Mouse (Mus musculus): ENCODE measurements around the gene Iqcj. TPM values are rescaled to one million over a fixed set of nuclear protein-coding genes. Genes with fewer than 3 reads are reported as not detected.
"Not testable (repeated sequence)": the region's sequence is repeated elsewhere in the genome, so short reads cannot be mapped to it uniquely, and the experiment has no call there.

The Iqcj gene
- polyA plus RNA-seq, 1 experiment from 2014 or later = not detected

DNA sequence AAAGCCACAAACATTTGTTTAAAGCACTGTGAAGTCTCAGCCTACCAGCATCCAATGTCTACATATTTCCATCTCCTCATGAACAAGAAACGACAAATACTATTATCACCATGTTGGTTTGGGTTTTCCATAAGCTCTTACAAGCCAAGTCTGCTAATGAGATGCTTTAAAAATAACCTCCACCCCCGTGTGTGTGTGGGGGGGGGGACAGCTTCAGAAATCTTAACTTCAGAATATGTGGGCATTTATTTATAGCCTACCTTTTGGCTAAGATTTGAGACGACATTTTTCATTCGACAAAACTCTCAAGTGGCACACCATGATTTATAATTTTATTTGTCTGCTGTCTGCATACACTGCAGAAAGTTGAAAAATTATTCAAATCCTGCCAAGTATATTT is 185.4 kb downstream of the Iqcj start:
- no peaks in the 10 kb centered on the region for H3K4me1 ChIP-seq (ENCODE audit: insufficient read depth)
- H3K36me3 ChIP-seq (replicated peaks; ENCODE audit: insufficient read depth, low read length) = no peaks in the 10 kb centered on the region
- ATAC-seq (no peak), DNase-seq (no peak)
- 59% methylated on average over 4 of the region's 4 CpGs for WGBS (ENCODE audit: insufficient replicate concordance)
- no peak overlapping the region for H3K4me3 ChIP-seq (ENCODE audit: low read depth, low read length)
- H3K9me3 ChIP-seq (ENCODE audit: low read length) = no peaks in the 10 kb centered on the region
- H3K9ac ChIP-seq (replicated peaks) = no peak overlapping the region
- H3K27ac ChIP-seq (ENCODE audit: low read depth) = no peak overlapping the region
- TF ChIP-seq CTCF (IDR thresholded peaks at IDR 0.05; ENCODE audit: low read depth) (no peak), EP300 (IDR thresholded peaks at IDR 0.05; ENCODE audit: low read depth) (no peak)
- no peaks in the 10 kb centered on the region for H3K27me3 ChIP-seq (ENCODE audit: insufficient read depth, low read length)
- no peak overlapping the region for H3K4me2 ChIP-seq (ENCODE audit: low read depth, low read length)

DNA sequence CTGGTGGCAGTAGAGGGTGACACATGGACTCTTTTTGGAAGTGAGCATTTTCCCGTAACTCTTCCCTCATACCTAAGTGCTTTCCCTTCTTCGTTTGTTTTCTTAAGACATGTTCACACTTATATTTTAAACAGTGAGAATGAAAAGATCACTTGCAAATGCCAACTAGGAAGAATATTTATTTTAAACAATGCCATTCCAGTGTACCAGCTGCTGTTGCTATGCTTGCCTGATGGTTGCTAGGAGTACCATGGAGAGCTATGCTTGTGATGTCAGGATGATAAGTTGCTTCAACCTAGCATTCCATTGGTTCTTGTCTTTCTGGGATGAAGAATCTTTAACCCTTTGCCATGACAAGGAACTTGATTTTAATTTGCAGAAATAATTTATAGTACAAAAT is 193.0 kb downstream of the Iqcj start:
- TF ChIP-seq CTCF (IDR thresholded peaks at IDR 0.05; ENCODE audit: low read depth) (no peak), EP300 (IDR thresholded peaks at IDR 0.05; ENCODE audit: low read depth) (no peak)
- DNase-seq (no peak), ATAC-seq (no peak)
- H3K27ac ChIP-seq (ENCODE audit: low read depth) = no peak overlapping the region
- H3K27me3 ChIP-seq (ENCODE audit: insufficient read depth, low read length) = no peaks in the 10 kb centered on the region
- no peak overlapping the region for H3K9ac ChIP-seq (replicated peaks)
- H3K4me1 ChIP-seq (ENCODE audit: insufficient read depth) = no peaks in the 10 kb centered on the region
- WGBS (ENCODE audit: insufficient replicate concordance) = 84% methylated on average over 2 of the region's 2 CpGs
- no peak overlapping the region for H3K4me2 ChIP-seq (ENCODE audit: low read depth, low read length)
- no peaks in the 10 kb centered on the region for H3K36me3 ChIP-seq (replicated peaks; ENCODE audit: insufficient read depth, low read length)
- H3K9me3 ChIP-seq (ENCODE audit: low read length) = no peaks in the 10 kb centered on the region
- no peak overlapping the region for H3K4me3 ChIP-seq (ENCODE audit: low read depth, low read length)

- H3K27ac ChIP-seq (ENCODE audit: low read depth) = no peak overlapping the region
- WGBS (ENCODE audit: insufficient replicate concordance) = 77% methylated on average over 4 of the region's 4 CpGs
- no peak for DNase-seq
- H3K27me3 ChIP-seq (ENCODE audit: insufficient read depth, low read length) = no peaks in the 10 kb centered on the region
- no peak for ATAC-seq
- no peaks in the 10 kb centered on the region for H3K4me1 ChIP-seq (ENCODE audit: insufficient read depth)
- H3K4me3 ChIP-seq (ENCODE audit: low read depth, low read length) = no peak overlapping the region
- H3K9me3 ChIP-seq (ENCODE audit: low read length) = no peaks in the 10 kb centered on the region
- H3K4me2 ChIP-seq (ENCODE audit: low read depth, low read length) = no peak overlapping the region
- no peak for TF ChIP-seq CTCF (IDR thresholded peaks at IDR 0.05; ENCODE audit: low read depth)
- TF ChIP-seq EP300 (IDR thresholded peaks at IDR 0.05; ENCODE audit: low read depth) = no peak
- H3K36me3 ChIP-seq (replicated peaks; ENCODE audit: insufficient read depth, low read length) = no peaks in the 10 kb centered on the region
- no peak overlapping the region for H3K9ac ChIP-seq (replicated peaks)
These were observed 200.1 kb downstream of the Iqcj start for GRCm38 (mm10) chr3:68092108-68092507.

DNA sequence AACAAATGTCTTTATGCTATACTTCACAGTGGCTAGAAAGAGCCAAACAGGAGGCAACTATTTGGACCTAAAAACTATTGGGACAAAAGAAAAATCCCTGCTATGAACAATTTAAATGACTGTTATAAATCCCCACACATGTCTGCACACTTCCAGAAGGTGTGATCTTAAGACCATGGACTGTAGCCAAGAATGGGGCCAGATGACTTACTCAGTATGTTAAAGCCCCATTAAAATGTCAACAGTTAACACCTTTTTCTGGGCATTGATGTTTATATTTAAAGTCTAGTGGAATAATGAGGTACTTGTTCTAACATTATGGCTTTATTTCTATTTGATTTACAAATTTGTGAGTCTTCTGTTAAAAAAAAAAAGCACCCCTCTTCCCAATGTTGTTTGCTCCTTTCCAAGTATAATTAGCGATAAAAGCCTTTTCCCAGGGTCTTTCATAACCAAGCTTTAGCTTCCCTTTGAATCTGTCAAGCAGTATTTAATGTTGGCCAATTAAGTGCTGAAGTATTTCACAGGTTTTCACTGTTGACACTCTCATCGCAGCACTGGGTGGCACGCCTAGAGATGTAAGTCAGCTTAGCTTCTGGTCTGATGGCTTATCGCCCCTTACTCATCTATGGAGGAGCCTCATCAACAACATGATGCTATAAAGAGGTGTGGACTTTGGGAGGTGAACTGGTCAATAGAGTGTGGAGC is 204.9 kb downstream of the Iqcj start:
- H3K27me3 ChIP-seq (ENCODE audit: insufficient read depth, low read length) = no peaks in the 10 kb centered on the region
- TF ChIP-seq EP300 (IDR thresholded peaks at IDR 0.05; ENCODE audit: low read depth) (no peak), CTCF (IDR thresholded peaks at IDR 0.05; ENCODE audit: low read depth) (no peak)
- H3K9me3 ChIP-seq (ENCODE audit: low read length) = no peaks in the 10 kb centered on the region
- DNase-seq = no peak
- no peak overlapping the region for H3K4me3 ChIP-seq (ENCODE audit: low read depth, low read length)
- no peaks in the 10 kb centered on the region for H3K4me1 ChIP-seq (ENCODE audit: insufficient read depth)
- H3K9ac ChIP-seq (replicated peaks) = no peak overlapping the region
- H3K4me2 ChIP-seq (ENCODE audit: low read depth, low read length) = no peak overlapping the region
- ATAC-seq = no peak
- WGBS (ENCODE audit: insufficient replicate concordance) = 72% methylated on average over 4 of the region's 4 CpGs
- no peaks in the 10 kb centered on the region for H3K36me3 ChIP-seq (replicated peaks; ENCODE audit: insufficient read depth, low read length)
- no peak overlapping the region for H3K27ac ChIP-seq (ENCODE audit: low read depth)

DNA sequence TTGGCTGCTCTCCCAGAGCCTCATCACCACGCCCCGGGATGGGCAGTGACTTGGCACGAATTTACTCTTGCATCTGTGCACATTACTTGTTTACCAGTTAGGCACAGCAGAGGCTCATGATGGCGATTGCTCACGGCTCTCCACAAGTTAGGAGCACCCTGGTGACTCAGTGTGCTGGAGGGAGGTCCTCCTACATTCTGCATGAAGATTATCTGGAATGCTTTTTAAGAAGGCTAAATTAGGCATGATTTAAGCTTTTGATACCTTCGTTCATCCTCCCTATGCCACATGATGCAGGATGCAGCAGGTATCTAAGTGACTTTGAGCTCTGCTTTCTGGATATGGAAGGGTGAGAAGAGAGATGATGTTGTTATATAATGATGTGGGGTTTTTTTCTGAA is 207.5 kb downstream of the Iqcj start:
- H3K9ac ChIP-seq (replicated peaks); H3K9me3 ChIP-seq (ENCODE audit: low read length); H3K27me3 ChIP-seq (ENCODE audit: insufficient read depth, low read length); H3K4me1 ChIP-seq (ENCODE audit: insufficient read depth); H3K4me3 ChIP-seq (ENCODE audit: low read depth, low read length); H3K27ac ChIP-seq (ENCODE audit: low read depth); DNase-seq; ATAC-seq; H3K4me2 ChIP-seq (ENCODE audit: low read depth, low read length); H3K36me3 ChIP-seq (replicated peaks; ENCODE audit: insufficient read depth, low read length): not testable (repeated sequence)
- 67% methylated on average over 6 of the region's 6 CpGs for WGBS (ENCODE audit: insufficient replicate concordance)

DNA sequence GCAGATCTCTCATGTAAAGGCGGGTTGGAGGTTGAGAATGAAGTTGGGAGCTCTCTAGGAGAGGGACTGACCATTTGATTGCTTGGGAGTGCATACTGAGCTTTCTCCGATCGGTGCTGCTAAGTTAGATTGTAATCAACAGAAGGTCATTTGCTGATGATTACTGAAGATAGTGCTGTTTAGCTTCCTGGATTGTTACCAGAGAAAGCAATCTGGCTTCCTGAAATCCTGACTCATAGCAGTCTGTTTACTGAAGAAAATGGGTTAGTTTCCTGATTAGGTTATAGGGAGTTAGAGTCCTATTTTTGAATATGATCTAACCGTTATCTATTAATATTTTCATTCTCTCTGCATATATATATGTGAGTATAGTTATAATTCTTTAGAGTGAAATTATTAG is 209.3 kb downstream of the Iqcj start:
- H3K4me1 ChIP-seq (ENCODE audit: insufficient read depth) = no peaks in the 10 kb centered on the region
- TF ChIP-seq CTCF (IDR thresholded peaks at IDR 0.05; ENCODE audit: low read depth) (no peak), EP300 (IDR thresholded peaks at IDR 0.05; ENCODE audit: low read depth) (no peak)
- ATAC-seq = no peak
- no peaks in the 10 kb centered on the region for H3K36me3 ChIP-seq (replicated peaks; ENCODE audit: insufficient read depth, low read length)
- WGBS (ENCODE audit: insufficient replicate concordance) = 52% methylated on average over 4 of the region's 4 CpGs
- H3K4me3 ChIP-seq (ENCODE audit: low read depth, low read length) = no peak overlapping the region
- no peaks in the 10 kb centered on the region for H3K9me3 ChIP-seq (ENCODE audit: low read length)
- no peak overlapping the region for H3K4me2 ChIP-seq (ENCODE audit: low read depth, low read length)
- H3K27me3 ChIP-seq (ENCODE audit: insufficient read depth, low read length) = no peaks in the 10 kb centered on the region
- no peak overlapping the region for H3K9ac ChIP-seq (replicated peaks)
- DNase-seq = no peak
- H3K27ac ChIP-seq (ENCODE audit: low read depth) = no peak overlapping the region
